Comparison of ENCODE assay signal across 10 mouse cellular contexts in the genomic region with DNA sequence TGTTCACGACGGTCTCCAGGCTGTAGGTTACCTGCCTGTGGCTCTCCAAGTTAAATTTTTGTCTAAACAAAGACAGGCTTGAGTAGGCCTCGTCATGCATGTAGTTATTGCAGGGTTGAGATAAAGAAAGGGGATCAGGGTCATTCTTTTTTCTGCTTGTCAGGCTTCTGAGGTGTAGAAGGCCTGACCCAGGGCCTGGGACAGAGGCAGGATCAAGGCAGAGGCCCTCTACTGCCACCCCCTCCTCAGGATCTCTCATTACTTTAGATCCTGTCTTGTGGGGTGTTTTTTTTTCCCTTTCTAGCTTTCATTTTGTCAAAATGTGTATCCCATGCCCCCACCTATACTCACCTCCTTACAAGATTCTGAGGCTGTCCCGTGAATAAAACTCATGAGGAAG.
DNase-seq lines count a peak whose midpoint lies in the region; ATAC-seq lines count a peak whose summit lies in the region.
"Had no signal": no experiment of that assay in that cellular context is flagged by ENCODE, and none has a peak within 500 bp of the region (broad histone marks: within the 10 kb centered on the region; RNA-seq: fewer than 3 reads in every experiment).

No protein-coding gene starts in this region.

- 40% methylated on average over 4 of the region's 4 CpGs for WGBS in kidney, embryonic 14.5 days
- 15% methylated on average over 4 of the region's 4 CpGs for WGBS in forebrain, embryonic 10.5 days
- WGBS in intestine, embryonic 15.5 days = 48% methylated on average over 4 of the region's 4 CpGs
- WGBS in neural tube, embryonic 12.5 days = 29% methylated on average over 4 of the region's 4 CpGs

- DNase-seq in kidney, postnatal 36 days = no peak
- DNase-seq in forebrain, embryonic 10.5 days (ENCODE audit: extremely low spot score, low spot score) = no peak
- no peak for DNase-seq in layer of hippocampus, postnatal 25 days (ENCODE audit: extremely low spot score in 1 of 2, low spot score in 1 of 2)
- DNase-seq in frontal cortex, postnatal 10 days (ENCODE audit: low spot score in 2 of 2) = no peak
- DNase-seq: spleen, adult 18-20 months had no signal

- no peaks in the 10 kb centered on the region for H3K9me3 ChIP-seq in kidney, embryonic 14.5 days (ENCODE audit: control insufficient read depth, low read length)
- H3K9me3 ChIP-seq in forebrain, embryonic 10.5 days = no peaks in the 10 kb centered on the region
- H3K9me3 ChIP-seq in intestine, embryonic 15.5 days = no peaks in the 10 kb centered on the region
- no peaks in the 10 kb centered on the region for H3K9me3 ChIP-seq in neural tube, embryonic 12.5 days

- H3K4me1 ChIP-seq in kidney, embryonic 14.5 days (ENCODE audit: control insufficient read depth, insufficient read depth, low read length) = peaks cover 74% of the 10 kb centered on the region
- peaks cover 100% of the 10 kb centered on the region for H3K4me1 ChIP-seq in forebrain, embryonic 10.5 days
- peaks cover 72% of the 10 kb centered on the region for H3K4me1 ChIP-seq in intestine, embryonic 15.5 days (replicated peaks)
- peaks cover 95% of the 10 kb centered on the region for H3K4me1 ChIP-seq in neural tube, embryonic 12.5 days

- no peak overlapping the region; the same call in 1 of the 2 replicates for H3K27ac ChIP-seq in kidney, embryonic 14.5 days (ENCODE audit: low read depth, low read length)
- H3K27ac ChIP-seq in forebrain, embryonic 10.5 days = peak overlapping the region; percentile 94
- peak overlapping the region; percentile 75; the same call in 1 of the 2 replicates for H3K27ac ChIP-seq in intestine, embryonic 15.5 days
- H3K27ac ChIP-seq in neural tube, embryonic 12.5 days = peak overlapping the region; percentile 66; the same call in 1 of the 2 replicates

- H3K36me3 ChIP-seq in kidney, embryonic 14.5 days (ENCODE audit: control insufficient read depth, insufficient read depth, low read length) = no peaks in the 10 kb centered on the region
- no peaks in the 10 kb centered on the region for H3K36me3 ChIP-seq in forebrain, embryonic 10.5 days (replicated peaks)
- H3K36me3 ChIP-seq in intestine, embryonic 15.5 days = no peaks in the 10 kb centered on the region
- H3K36me3 ChIP-seq in neural tube, embryonic 12.5 days = no peaks in the 10 kb centered on the region

- H3K4me3 ChIP-seq in kidney, embryonic 14.5 days (ENCODE audit: low read length) = no peak overlapping the region
- H3K4me3 ChIP-seq in forebrain, embryonic 10.5 days = 0 out of 2 replicates have a peak overlapping the region, but pooled peaks have one; percentile 3
- H3K4me3 ChIP-seq in intestine, embryonic 15.5 days (replicated peaks) = no peak overlapping the region
- H3K4me3 ChIP-seq in neural tube, embryonic 12.5 days = no peak overlapping the region
- H3K4me3 ChIP-seq: erythroblast, embryonic 14.5 days had no signal

- no peaks in the 10 kb centered on the region for H3K27me3 ChIP-seq in kidney, embryonic 14.5 days (ENCODE audit: control insufficient read depth, insufficient read depth, low read length)
- H3K27me3 ChIP-seq in forebrain, embryonic 10.5 days (ENCODE audit: poor library complexity, severe bottlenecking) = peaks cover 23% of the 10 kb centered on the region
- no peaks in the 10 kb centered on the region for H3K27me3 ChIP-seq in intestine, embryonic 15.5 days (replicated peaks)
- H3K27me3 ChIP-seq in neural tube, embryonic 12.5 days (replicated peaks) = peaks cover 3% of the 10 kb centered on the region; the same call in 1 of the 2 replicates

- ATAC-seq in kidney, embryonic 14.5 days (ENCODE audit: low FRiP score, low TSS enrichment) = no peak
- no peak for ATAC-seq in intestine, embryonic 15.5 days
- no peak for ATAC-seq in neural tube, embryonic 12.5 days (ENCODE audit: low FRiP score, low read depth)
- no peak for ATAC-seq in megakaryocyte, adult 5-6 weeks (ENCODE audit: poor library complexity, severe bottlenecking)

- no peak overlapping the region for H3K9ac ChIP-seq in kidney, embryonic 14.5 days (ENCODE audit: low read depth, low read length)
- H3K9ac ChIP-seq in intestine, embryonic 15.5 days = 0 out of 2 replicates have a peak overlapping the region, but pooled peaks have one; percentile 18
- peak overlapping the region; percentile 93 for H3K9ac ChIP-seq in neural tube, embryonic 12.5 days

- H3K4me2 ChIP-seq in kidney, embryonic 14.5 days (replicated peaks; ENCODE audit: low read depth, low read length) = peak overlapping the region; percentile 24; the same call in 1 of the 2 replicates
- peak overlapping the region; percentile 96 for H3K4me2 ChIP-seq in intestine, embryonic 15.5 days (replicated peaks)
- peak overlapping the region; percentile 98 for H3K4me2 ChIP-seq in neural tube, embryonic 12.5 days (replicated peaks)

Comparison
In these comparisons a context has a peak if more than half of its experiments do, and no peak if none do; other contexts are left out.
1. H3K4me2 ChIP-seq: peak in every context shown above with its lines; median percentile 98 in neural tube, embryonic 12.5 days; 96 in intestine, embryonic 15.5 days; 24 in kidney, embryonic 14.5 days.